Mouse (Mus musculus) testis, adult 2 months (tissue): ENCODE data around the gene Rabif. TPM values are rescaled to one million over a fixed set of nuclear protein-coding genes. Genes with fewer than 3 reads are reported as not detected.
A peak's percentile ranks its signal among the peaks of the same experiment; 100 is the strongest.

Experiments
- H3K27ac ChIP-seq: fragments of 200-500 bp; 2 replicates; pipeline ENCODE4 v1.5.1; 2012; ENCODE audit warnings: low read depth, low read length; ENCODE audit not compliant: control insufficient read depth, insufficient read depth
- H3K27me3 ChIP-seq: fragments of 200-500 bp; 2 replicates; pipeline ENCODE4 v1.6.1; 2012; ENCODE audit warnings: mild to moderate bottlenecking, low read length, moderate library complexity; ENCODE audit not compliant: control insufficient read depth, insufficient read depth
- H3K36me3 ChIP-seq: fragments of 200-500 bp; 2 replicates; pipeline ENCODE4 v1.6.1; 2012; ENCODE audit warnings: mild to moderate bottlenecking, low read length; ENCODE audit not compliant: control insufficient read depth, insufficient read depth
- H3K4me1 ChIP-seq: fragments of 200-500 bp; 2 replicates; pipeline ENCODE4 v1.6.1; 2012; ENCODE audit warnings: low read length; ENCODE audit not compliant: control insufficient read depth, insufficient read depth
- H3K4me3 ChIP-seq: fragments of 200-500 bp; 2 replicates; pipeline ENCODE4 v1.5.1; 2012; ENCODE audit warnings: low read depth, mild to moderate bottlenecking, low read length, moderate library complexity, mixed read lengths; ENCODE audit not compliant: control insufficient read depth
- CTCF ChIP-seq: fragments of 200-500 bp; IDR thresholded peaks from 2 replicates; pipeline ENCODE4 v1.5.1; 2012; ENCODE audit warnings: low read depth, mild to moderate bottlenecking, inconsistent platforms, low read length, moderate library complexity; ENCODE audit not compliant: control insufficient read depth, insufficient read depth, insufficient replicate concordance
- POLR2A ChIP-seq: fragments of 200-500 bp; IDR thresholded peaks from 2 replicates; pipeline ENCODE4 v1.6.1; 2012; ENCODE audit warnings: low read depth, mild to moderate bottlenecking, inconsistent platforms, low read length, moderate library complexity; ENCODE audit not compliant: control insufficient read depth
- polyA plus RNA-seq: library from polyadenylated mRNA; depleted of rRNA; stranded (reverse); fragments of >200 nt; gene quantifications from 2 replicates; pipeline ENCODE4 v1.2.3, GENCODE M21; 2012

Gene Rabif
- polyA plus RNA-seq, 1 experiment = 14.4 TPM

DNA sequence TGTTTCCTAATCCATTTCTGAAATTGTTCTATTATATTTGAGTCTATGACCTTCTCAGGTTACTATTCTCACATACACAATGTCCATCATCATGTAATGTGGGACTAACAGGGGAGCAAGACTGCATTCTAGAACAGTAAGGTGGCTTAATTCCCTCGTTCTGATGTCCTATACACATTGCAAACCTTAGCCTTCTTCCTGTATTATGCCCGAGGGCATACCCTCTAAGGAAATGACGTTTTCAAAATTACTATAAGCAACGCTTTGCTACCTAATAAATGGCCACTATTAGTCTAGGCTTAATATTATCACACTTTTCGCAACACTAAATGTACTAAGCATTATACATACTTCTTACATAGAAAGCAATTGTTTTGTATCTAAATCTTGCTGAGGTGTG, 492 bp upstream of the Rabif start:
- peak overlapping the region; percentile 8 for H3K27ac ChIP-seq
- H3K4me3 ChIP-seq = peak overlapping the region; percentile 98; the same call in 1 of the 2 replicates
- H3K4me1 ChIP-seq = no peaks in the 10 kb centered on the region
- no peaks in the 10 kb centered on the region for H3K27me3 ChIP-seq
- H3K36me3 ChIP-seq = no peaks in the 10 kb centered on the region
- TF ChIP-seq CTCF = no peak
- TF ChIP-seq POLR2A = no peak

DNA sequence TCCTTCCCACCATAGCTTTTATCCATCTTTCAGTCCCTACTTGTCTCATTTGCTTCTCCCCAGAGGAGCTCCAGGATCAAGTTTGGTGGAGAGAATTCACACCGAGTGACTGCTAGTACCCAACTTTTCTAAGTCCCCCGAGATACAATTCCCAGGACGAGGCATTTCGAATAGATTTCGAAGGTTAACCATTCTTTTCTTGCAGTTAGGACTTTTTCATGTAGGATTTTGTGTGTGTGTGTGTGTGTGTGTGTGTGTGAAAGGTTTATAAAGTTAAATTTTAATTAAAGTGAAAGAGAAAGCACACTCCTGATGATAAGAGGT, 730 bp downstream of the Rabif start:
- Histone ChIP-seq H3K4me1 (no peaks in the 10 kb centered on the region), H3K27me3 (no peaks in the 10 kb centered on the region), H3K36me3 (no peaks in the 10 kb centered on the region), H3K27ac (peak overlapping the region; percentile 96), H3K4me3 (peak overlapping the region; percentile 98)
- no peak for TF ChIP-seq CTCF
- TF ChIP-seq POLR2A = no peak

DNA sequence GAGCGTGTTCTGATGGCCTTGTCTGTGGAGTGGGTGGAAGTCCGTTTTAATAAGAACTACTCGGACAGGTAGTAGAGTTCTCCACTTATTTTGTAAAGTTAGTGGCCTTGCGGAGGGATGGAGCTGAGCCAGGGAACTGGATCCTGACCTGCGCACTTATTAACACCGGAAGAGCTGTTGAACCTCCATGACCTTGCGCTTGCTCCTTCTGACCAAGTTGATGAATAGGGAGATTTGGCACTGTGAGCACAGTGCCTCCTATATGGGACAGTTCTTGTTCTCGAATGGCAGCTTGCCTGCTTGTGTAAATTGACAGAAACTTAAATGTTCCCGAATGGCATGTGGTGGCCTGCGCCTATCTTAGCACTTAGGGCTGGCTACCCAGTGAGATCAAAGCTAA, 1.5 kb downstream of the Rabif start:
- Histone ChIP-seq H3K4me1 (no peaks in the 10 kb centered on the region), H3K36me3 (no peaks in the 10 kb centered on the region), H3K27ac (no peak overlapping the region), H3K27me3 (no peaks in the 10 kb centered on the region), H3K4me3 (no peak overlapping the region)
- TF ChIP-seq CTCF (no peak), POLR2A (no peak)

DNA sequence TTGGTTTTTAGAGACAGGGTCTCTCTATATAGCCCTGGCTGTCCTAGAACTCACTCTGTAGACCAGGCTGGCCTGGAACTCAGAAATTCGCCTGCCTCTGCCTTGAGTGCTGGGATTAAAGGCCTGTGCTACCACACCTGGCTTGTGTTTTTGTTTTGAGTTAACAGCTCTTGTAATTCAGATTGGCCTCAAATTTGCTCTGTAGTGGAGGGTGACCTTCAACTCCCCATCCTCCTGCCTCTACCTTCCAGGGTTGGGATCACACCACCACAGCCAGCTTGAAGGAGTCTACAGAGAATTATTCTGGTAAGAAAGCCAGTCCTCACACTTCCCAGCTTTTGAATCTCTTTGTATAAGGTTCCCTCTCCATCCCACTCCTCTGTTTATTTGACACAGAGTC, 6.5 kb downstream of the Rabif start:
- TF ChIP-seq CTCF = no peak
- TF ChIP-seq POLR2A = no peak
- H3K27me3 ChIP-seq = no peaks in the 10 kb centered on the region
- no peak overlapping the region for H3K27ac ChIP-seq
- H3K4me3 ChIP-seq = no peak overlapping the region
- H3K36me3 ChIP-seq = no peaks in the 10 kb centered on the region
- H3K4me1 ChIP-seq = no peaks in the 10 kb centered on the region

DNA sequence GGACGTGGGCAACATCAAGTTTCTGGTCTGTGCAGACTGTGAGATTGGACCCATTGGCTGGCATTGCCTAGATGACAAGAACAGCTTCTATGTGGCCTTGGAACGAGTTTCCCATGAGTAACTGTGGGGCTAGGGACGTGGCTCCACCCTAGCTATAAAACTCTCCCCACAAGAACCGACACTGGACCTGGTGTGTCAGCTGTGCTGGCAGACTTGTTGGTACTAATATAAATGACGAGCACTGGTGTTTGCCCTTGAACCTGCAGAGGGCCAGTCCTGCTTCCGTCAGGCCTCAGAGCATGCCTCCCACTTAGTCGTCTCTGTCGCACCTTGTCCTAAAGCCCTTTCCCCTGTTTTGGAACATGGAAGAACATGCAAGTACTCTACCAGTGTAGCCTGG, 11.8 kb downstream of the Rabif start:
- Histone ChIP-seq H3K4me1 (no peaks in the 10 kb centered on the region), H3K27me3 (no peaks in the 10 kb centered on the region), H3K36me3 (0 out of 2 replicates have a peak, but pooled peaks cover 1% of the 10 kb centered on the region), H3K27ac (no peak overlapping the region), H3K4me3 (peak overlapping the region; percentile 7; the same call in 1 of the 2 replicates)
- TF ChIP-seq POLR2A (no peak), CTCF (no peak)

DNA sequence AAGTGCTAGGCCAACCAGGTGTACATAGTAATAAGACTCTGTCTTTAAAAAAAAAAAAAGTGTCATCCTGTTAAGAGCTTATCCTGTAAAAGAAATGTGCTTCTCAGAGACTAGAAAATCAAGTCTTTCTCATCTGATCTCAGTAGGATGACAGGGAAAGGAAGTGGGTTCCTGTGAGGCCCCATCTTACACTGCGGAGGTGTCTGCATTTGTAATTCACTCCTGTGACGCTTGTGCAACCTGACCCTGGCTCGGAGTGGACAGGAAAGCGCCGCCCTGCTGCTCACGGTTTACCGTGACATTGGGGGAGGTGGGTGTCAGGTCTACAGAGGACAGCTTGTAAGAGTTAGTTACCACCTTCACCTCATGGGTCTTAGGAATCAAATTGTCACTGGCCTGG, 15.6 kb downstream of the Rabif start:
- no peaks in the 10 kb centered on the region for H3K27me3 ChIP-seq
- peaks cover 3% of the 10 kb centered on the region; the same call in 1 of the 2 replicates for H3K4me1 ChIP-seq
- no peak overlapping the region for H3K27ac ChIP-seq
- H3K4me3 ChIP-seq = no peak overlapping the region
- 0 out of 2 replicates have a peak, but pooled peaks cover 1% of the 10 kb centered on the region for H3K36me3 ChIP-seq
- no peak for TF ChIP-seq POLR2A
- TF ChIP-seq CTCF = no peak

DNA sequence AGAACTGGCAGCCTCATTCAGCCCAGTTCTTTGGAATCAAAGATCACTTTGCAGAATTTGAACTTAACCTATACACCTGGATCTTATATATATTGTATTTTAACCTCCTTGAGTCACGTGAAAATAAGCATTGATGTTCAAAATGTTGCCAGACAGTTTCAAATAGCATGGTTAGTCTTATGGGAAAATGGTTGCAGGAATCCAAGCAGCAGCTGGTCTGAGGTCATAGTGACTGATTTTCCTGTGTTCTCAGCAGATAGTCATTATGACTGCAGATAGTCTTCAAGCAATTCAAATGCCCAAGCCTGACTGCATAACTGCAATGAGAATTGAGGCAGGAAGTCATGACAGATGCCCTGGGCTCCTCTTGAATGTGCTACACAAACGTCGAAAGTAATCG, 17.7 kb downstream of the Rabif start:
- Histone ChIP-seq H3K4me3 (no peak overlapping the region), H3K36me3 (no peaks in the 10 kb centered on the region), H3K4me1 (peaks cover 3% of the 10 kb centered on the region; the same call in 1 of the 2 replicates), H3K27me3 (no peaks in the 10 kb centered on the region), H3K27ac (no peak overlapping the region)
- TF ChIP-seq POLR2A (no peak), CTCF (no peak)

- H3K4me3 ChIP-seq = no peak overlapping the region
- TF ChIP-seq POLR2A = no peak
- TF ChIP-seq CTCF = no peak
- peaks cover 3% of the 10 kb centered on the region; the same call in 1 of the 2 replicates for H3K4me1 ChIP-seq
- no peaks in the 10 kb centered on the region for H3K36me3 ChIP-seq
- no peak overlapping the region for H3K27ac ChIP-seq
- H3K27me3 ChIP-seq = no peaks in the 10 kb centered on the region
Observed at GRCm38 (mm10) chr1:134512584-134512983, 18.1 kb downstream of the Rabif start.
